Mouse (Mus musculus) embryonic facial prominence, embryonic 13.5 days (tissue): ENCODE results near the gene Ksr1. TPM values are rescaled to one million over a fixed set of nuclear protein-coding genes. Genes with fewer than 3 reads are reported as not detected.

Experiments
- ATAC-seq: fragments of 200-750 bp; cut with Nextera tagmentation; 2 replicates; pipeline ENCODE4 v1.8.0; 2017; ENCODE audit warnings: low read depth; ENCODE audit not compliant: insufficient number of reproducible peaks, insufficient read depth, low FRiP score, low TSS enrichment
- H3K27ac ChIP-seq: fragments of 300-500 bp; sonication (generic); 2 replicates; pipeline ENCODE4 v1.5.1; 2015; ENCODE audit warnings: moderate library complexity, mild to moderate bottlenecking, inconsistent platforms
- H3K27me3 ChIP-seq: fragments of 300-500 bp; sonication (generic); 2 replicates; pipeline ENCODE4 v1.6.1; 2015; ENCODE audit warnings: mild to moderate bottlenecking, inconsistent platforms
- H3K36me3 ChIP-seq: fragments of 300-500 bp; sonication (generic); 2 replicates; pipeline ENCODE4 v1.6.1; 2015; ENCODE audit warnings: mild to moderate bottlenecking, inconsistent platforms
- H3K4me1 ChIP-seq: fragments of 300-500 bp; sonication (generic); 2 replicates; pipeline ENCODE4 v1.6.1; 2015; ENCODE audit warnings: inconsistent platforms
- H3K4me2 ChIP-seq: fragments of 300-500 bp; sonication (generic); 2 replicates; pipeline ENCODE4 v1.6.1; 2015; ENCODE audit warnings: moderate library complexity, mild to moderate bottlenecking, inconsistent platforms
- H3K4me3 ChIP-seq: fragments of 300-500 bp; sonication (generic); 2 replicates; pipeline ENCODE4 v1.5.1; 2015; ENCODE audit warnings: mild to moderate bottlenecking, inconsistent platforms
- H3K9ac ChIP-seq: fragments of 300-500 bp; sonication (generic); 2 replicates; pipeline ENCODE4 v1.6.1; 2015; ENCODE audit warnings: mild to moderate bottlenecking, inconsistent platforms
- H3K9me3 ChIP-seq: fragments of 300-500 bp; sonication (generic); 2 replicates; pipeline ENCODE4 v1.6.1; 2016; ENCODE audit warnings: inconsistent platforms
- WGBS: fragments of 180-500 bp; shearing (Covaris S2); methylation state at CpG from one replicate; pipeline ENCODE4 v1.1.7; 2015; ENCODE audit warnings: mixed read lengths; 5-methylcytosine and 5-hydroxymethylcytosine counted together
- polyA plus RNA-seq: library from polyadenylated mRNA; unstranded; fragments of >200 nt; fragmentation: Nextera tagmentation; extraction: Ambion mirVana; gene quantifications from 2 replicates; pipeline ENCODE4 v1.2.1, GENCODE M21; 2015

Gene Ksr1
- polyA plus RNA-seq, 1 experiment from 2014 or later = 3.3 TPM

DNA sequence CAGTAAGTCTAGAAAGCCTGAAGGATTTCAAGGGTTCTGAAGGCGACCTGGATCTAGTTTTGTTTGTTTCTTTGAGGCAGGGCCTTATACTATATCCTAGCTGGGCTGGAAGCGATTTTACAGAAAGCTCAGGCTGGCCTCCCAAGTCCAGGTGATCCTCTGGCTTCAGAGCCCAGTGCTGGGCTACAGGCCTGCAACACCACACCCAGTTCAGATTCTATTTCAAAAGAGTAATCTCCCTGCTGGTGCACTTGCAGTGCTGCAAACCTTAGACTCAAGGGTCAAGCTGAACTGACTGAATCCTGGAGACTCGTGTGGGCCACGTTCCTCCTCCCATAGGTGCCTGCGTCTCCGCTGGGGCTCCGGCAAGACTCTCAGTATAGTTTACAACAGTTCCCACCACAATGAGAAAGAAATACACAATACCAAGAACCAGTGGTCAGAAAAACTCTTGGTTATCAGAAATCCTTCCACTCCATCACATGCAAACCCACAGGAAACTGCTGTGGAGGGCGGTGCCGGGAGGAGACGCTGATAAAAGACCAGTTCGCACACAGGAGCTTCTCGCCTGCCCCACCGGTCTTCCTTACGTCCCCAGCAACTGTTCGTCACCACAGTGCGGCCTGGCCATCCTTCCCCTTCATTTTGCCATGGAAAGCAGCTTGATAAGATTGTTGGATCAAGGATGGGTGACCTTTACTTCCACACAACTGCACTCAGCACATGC lies 95.3 kb downstream of the Ksr1 start:
- Histone ChIP-seq H3K9ac (no peak overlapping the region), H3K4me1 (peaks cover 47% of the 10 kb centered on the region), H3K36me3 (peaks cover 9% of the 10 kb centered on the region; the same call in 1 of the 2 replicates), H3K9me3 (peaks cover 4% of the 10 kb centered on the region; the same call in 1 of the 2 replicates), H3K27me3 (no peaks in the 10 kb centered on the region), H3K4me3 (no peak overlapping the region), H3K27ac (no peak overlapping the region), H3K4me2 (no peak overlapping the region)
- WGBS = 94% methylated on average over 16 of the region's 16 CpGs
- no peak for ATAC-seq

DNA sequence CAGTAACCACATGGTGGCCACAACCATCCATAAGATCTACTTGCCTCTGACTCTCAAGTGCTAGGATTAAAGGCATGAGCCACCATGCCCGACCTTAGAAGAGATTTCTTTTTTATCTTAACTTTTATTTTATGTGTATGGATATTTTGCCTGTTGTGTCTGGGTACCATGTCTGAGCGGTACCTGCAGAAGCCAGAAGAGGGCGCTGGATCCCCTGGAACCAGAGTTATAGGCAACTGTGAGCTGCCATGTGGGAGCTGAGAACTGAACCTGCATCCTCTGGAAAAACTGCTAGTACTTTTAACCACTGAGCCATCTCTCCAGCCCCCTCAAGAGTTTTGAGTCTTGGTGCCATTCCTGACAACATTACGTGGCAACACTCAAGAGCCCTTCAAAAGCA lies 97.3 kb downstream of the Ksr1 start:
- Histone ChIP-seq H3K36me3 (peaks cover 23% of the 10 kb centered on the region), H3K4me3 (no peak overlapping the region), H3K9ac (no peak overlapping the region), H3K4me2 (no peak overlapping the region), H3K27ac (no peak overlapping the region), H3K27me3 (no peaks in the 10 kb centered on the region), H3K9me3 (peaks cover 4% of the 10 kb centered on the region; the same call in 1 of the 2 replicates), H3K4me1 (peaks cover 29% of the 10 kb centered on the region)
- WGBS = 79% methylated on average over 4 of the region's 4 CpGs
- no peak for ATAC-seq

- Histone ChIP-seq H3K36me3 (peaks cover 37% of the 10 kb centered on the region), H3K4me3 (no peak overlapping the region), H3K4me2 (no peak overlapping the region), H3K27me3 (no peaks in the 10 kb centered on the region), H3K27ac (peak overlapping the region; percentile 44), H3K4me1 (peaks cover 13% of the 10 kb centered on the region), H3K9me3 (peaks cover 4% of the 10 kb centered on the region; the same call in 1 of the 2 replicates), H3K9ac (peak overlapping the region; percentile 49)
- 55% methylated on average over 11 of the region's 11 CpGs for WGBS
- ATAC-seq = no peak
Measured at GRCm38 (mm10) chr11:79047180-79047727, 99.0 kb downstream of the Ksr1 start.

DNA sequence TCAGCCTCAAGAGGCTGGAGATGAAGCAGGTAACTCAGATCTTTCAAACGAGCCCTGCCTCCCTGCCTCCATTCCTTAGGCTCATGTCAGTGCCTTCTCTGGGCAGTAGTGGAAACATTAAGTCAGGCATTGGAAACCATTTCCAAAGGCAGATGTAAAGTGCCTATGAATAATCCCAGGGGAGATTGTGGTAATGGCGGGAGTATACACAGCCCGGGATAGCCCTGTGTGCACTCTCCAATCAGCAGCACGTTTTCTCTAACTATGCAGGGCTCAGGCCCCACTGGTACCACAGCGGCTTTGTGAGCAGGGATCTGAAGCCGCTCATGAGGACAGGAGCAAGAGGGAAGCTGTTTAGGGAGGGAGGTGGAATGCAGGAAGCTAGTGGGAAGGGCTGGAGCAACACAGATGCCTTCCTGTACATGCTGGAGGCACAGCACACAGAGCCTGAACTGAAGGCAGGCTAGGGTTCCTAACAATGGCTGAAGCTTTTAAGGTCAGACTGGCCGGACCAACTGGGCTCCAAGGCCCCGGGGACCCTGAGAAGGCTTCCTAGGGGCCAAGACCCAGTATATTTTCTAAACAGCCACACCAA lies 99.5 kb downstream of the Ksr1 start:
- Histone ChIP-seq H3K4me3 (no peak overlapping the region), H3K4me1 (peaks cover 11% of the 10 kb centered on the region), H3K4me2 (no peak overlapping the region), H3K27me3 (no peaks in the 10 kb centered on the region), H3K27ac (peak overlapping the region; percentile 44), H3K9ac (peak overlapping the region; percentile 49), H3K36me3 (peaks cover 43% of the 10 kb centered on the region), H3K9me3 (peaks cover 4% of the 10 kb centered on the region; the same call in 1 of the 2 replicates)
- WGBS = 45% methylated on average over 8 of the region's 8 CpGs
- no peak for ATAC-seq

DNA sequence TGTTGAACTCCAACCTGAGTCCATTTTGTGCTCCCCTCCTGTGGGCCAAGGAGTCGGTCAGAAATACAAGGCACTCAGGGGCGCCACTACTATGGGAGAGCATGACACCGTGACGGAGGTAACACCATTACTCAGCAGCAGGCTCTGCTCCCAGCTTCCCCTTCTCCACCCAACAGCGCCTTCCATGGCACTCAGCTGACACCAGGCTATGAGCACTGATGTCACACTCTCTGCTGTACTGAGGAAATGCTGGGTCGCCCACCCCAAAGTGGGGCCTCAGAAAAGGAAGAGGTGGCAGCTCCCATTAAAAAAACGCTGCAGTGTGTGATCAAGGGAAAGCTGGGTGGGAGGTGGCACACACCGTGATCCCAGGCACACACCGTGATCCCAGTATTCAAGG lies 101.0 kb downstream of the Ksr1 start:
- peaks cover 4% of the 10 kb centered on the region; the same call in 1 of the 2 replicates for H3K9me3 ChIP-seq
- H3K9ac ChIP-seq = no peak overlapping the region
- H3K4me3 ChIP-seq = no peak overlapping the region
- no peak overlapping the region for H3K27ac ChIP-seq
- no peak for ATAC-seq
- H3K4me1 ChIP-seq = peaks cover 11% of the 10 kb centered on the region
- no peak overlapping the region for H3K4me2 ChIP-seq
- 93% methylated on average over 9 of the region's 9 CpGs for WGBS
- H3K27me3 ChIP-seq = no peaks in the 10 kb centered on the region
- peaks cover 56% of the 10 kb centered on the region for H3K36me3 ChIP-seq

DNA sequence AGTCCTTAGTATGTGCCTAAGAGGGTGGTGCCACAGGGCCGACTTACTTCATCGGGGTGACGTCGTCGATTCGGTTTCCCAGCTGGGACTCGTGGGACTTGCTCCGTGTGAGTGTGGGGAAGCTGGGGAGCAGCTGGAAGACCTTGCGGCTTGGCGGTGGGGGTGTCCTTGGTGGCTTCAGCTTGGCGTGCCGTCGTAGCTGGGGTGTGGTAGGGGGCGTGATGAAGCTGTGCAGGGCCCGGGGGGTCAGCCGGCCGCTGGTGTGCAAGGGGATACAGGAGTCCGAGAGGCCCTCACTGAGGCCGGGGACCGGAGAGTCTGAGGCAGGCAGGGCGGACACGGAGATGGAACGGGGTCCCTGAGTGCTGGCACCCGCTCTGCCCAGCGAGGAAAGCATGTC lies 101.4 kb downstream of the Ksr1 start:
- peaks cover 57% of the 10 kb centered on the region for H3K36me3 ChIP-seq
- H3K4me3 ChIP-seq = no peak overlapping the region
- H3K4me1 ChIP-seq = peaks cover 11% of the 10 kb centered on the region
- peaks cover 4% of the 10 kb centered on the region; the same call in 1 of the 2 replicates for H3K9me3 ChIP-seq
- H3K9ac ChIP-seq = no peak overlapping the region
- ATAC-seq = no peak
- no peak overlapping the region for H3K4me2 ChIP-seq
- no peak overlapping the region for H3K27ac ChIP-seq
- WGBS = 94% methylated on average over 25 of the region's 25 CpGs
- no peaks in the 10 kb centered on the region for H3K27me3 ChIP-seq

DNA sequence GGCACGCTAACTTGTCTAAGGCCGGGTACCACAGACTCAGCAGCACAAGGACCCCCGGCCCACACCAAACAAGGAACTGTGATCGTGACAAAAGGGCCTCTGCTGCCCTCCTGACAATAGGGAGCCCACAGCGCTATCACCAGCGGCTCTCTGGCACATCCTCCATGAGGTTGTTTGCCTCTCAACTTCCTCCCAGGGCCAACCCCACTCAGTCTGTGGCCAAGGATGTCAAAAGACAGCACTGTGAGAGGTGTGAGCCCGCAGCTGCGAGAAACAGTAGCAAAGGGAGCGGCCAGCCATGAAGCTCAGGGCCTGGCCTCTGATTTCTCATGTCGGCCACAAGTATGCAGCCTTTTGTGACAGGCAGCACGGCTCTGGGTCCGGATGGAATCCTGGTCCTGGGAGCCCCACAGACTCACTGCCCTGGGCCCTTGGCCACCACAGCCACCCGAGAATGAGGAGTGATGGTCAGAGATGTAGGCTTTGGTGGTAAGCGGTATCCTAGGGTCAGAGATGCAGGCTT lies 104.2 kb downstream of the Ksr1 start:
- Histone ChIP-seq H3K4me2 (no peak overlapping the region), H3K4me3 (no peak overlapping the region), H3K27me3 (no peaks in the 10 kb centered on the region), H3K9ac (no peak overlapping the region), H3K9me3 (no peaks in the 10 kb centered on the region), H3K27ac (no peak overlapping the region), H3K4me1 (peaks cover 13% of the 10 kb centered on the region), H3K36me3 (peaks cover 48% of the 10 kb centered on the region)
- 79% methylated on average over 14 of the region's 14 CpGs for WGBS
- ATAC-seq = no peak

DNA sequence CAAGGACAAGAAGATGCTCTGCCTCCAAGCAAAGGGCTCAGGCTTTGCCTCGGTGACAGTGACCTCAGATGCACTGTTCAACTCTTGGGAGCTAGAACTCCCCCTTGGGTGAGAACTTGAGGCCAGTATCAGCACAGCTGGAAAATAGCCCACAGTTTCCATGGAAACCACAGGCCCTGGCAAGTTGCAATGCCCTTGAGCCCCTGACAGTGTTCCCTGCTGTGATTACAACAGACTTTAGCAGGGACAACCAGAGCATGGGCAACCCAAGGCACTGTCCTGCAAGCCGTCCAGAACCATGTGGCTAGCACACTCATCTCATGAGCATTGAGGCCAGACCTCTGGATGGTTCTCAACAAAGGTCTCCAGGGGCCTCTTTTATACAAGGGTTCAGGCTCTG lies 106.7 kb downstream of the Ksr1 start:
- Histone ChIP-seq H3K9ac (no peak overlapping the region), H3K36me3 (peaks cover 44% of the 10 kb centered on the region), H3K27ac (no peak overlapping the region), H3K4me3 (no peak overlapping the region), H3K4me1 (peaks cover 7% of the 10 kb centered on the region), H3K9me3 (no peaks in the 10 kb centered on the region), H3K4me2 (no peak overlapping the region), H3K27me3 (no peaks in the 10 kb centered on the region)
- WGBS = 44% methylated on average over 2 of the region's 2 CpGs
- no peak for ATAC-seq

GRCm38 (mm10) chr11:79037555-79037954 lies 108.7 kb downstream of the Ksr1 start:
- no peak overlapping the region for H3K27ac ChIP-seq
- H3K4me3 ChIP-seq = no peak overlapping the region
- H3K9me3 ChIP-seq = no peaks in the 10 kb centered on the region
- no peak overlapping the region for H3K9ac ChIP-seq
- H3K4me2 ChIP-seq = no peak overlapping the region
- 81% methylated on average over 12 of the region's 12 CpGs for WGBS
- H3K27me3 ChIP-seq = no peaks in the 10 kb centered on the region
- H3K4me1 ChIP-seq = peaks cover 7% of the 10 kb centered on the region
- H3K36me3 ChIP-seq = peaks cover 35% of the 10 kb centered on the region
- ATAC-seq = no peak

GRCm38 (mm10) chr11:79036324-79036723 lies 109.9 kb downstream of the Ksr1 start:
- H3K9ac ChIP-seq = no peak overlapping the region
- no peak overlapping the region for H3K4me3 ChIP-seq
- peaks cover 29% of the 10 kb centered on the region for H3K36me3 ChIP-seq
- H3K9me3 ChIP-seq = no peaks in the 10 kb centered on the region
- H3K27me3 ChIP-seq = no peaks in the 10 kb centered on the region
- 86% methylated on average over 13 of the region's 13 CpGs for WGBS
- no peak overlapping the region for H3K27ac ChIP-seq
- H3K4me2 ChIP-seq = no peak overlapping the region
- ATAC-seq = no peak
- H3K4me1 ChIP-seq = peaks cover 7% of the 10 kb centered on the region

DNA sequence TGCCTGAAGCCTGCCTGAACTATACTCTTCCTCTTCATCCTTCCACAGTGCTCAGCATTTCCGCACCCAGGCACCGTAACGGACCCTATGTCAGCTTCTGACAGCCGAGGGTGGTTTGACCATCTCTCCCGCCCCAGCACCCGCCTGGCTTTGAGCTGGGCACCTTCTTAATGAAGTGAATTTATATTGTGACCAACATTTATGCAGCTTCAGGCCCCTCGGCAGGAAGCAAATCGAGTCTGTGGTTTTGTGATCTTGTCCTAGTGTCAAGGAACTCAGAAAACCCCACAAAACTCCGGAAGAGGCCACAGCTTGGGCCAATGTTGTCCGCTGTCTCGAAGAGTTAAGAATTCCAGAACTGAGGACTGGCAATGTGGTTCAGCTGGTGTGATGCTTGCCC lies 112.6 kb downstream of the Ksr1 start:
- Histone ChIP-seq H3K4me2 (no peak overlapping the region), H3K9ac (no peak overlapping the region), H3K9me3 (no peaks in the 10 kb centered on the region), H3K27me3 (no peaks in the 10 kb centered on the region), H3K27ac (no peak overlapping the region), H3K4me3 (no peak overlapping the region), H3K36me3 (peaks cover 17% of the 10 kb centered on the region), H3K4me1 (peaks cover 6% of the 10 kb centered on the region)
- 81% methylated on average over 11 of the region's 11 CpGs for WGBS
- ATAC-seq = no peak

GRCm38 (mm10) chr11:79033021-79033420 lies 113.2 kb downstream of the Ksr1 start:
- Histone ChIP-seq H3K27me3 (no peaks in the 10 kb centered on the region), H3K9me3 (no peaks in the 10 kb centered on the region), H3K27ac (no peak overlapping the region), H3K9ac (no peak overlapping the region), H3K4me1 (peaks cover 6% of the 10 kb centered on the region), H3K4me3 (no peak overlapping the region), H3K4me2 (no peak overlapping the region), H3K36me3 (peaks cover 20% of the 10 kb centered on the region)
- 80% methylated on average over 12 of the region's 12 CpGs for WGBS
- no peak for ATAC-seq
